In genomic region chr2:71801691-71802090, GRCm38 (mm10) we compare ENCODE assay signal across 15 mouse cellular contexts. TPM values are rescaled to one million over a fixed set of nuclear protein-coding genes. Genes with fewer than 3 reads are reported as not detected.
A peak's percentile ranks its signal among the peaks of the same experiment; 100 is the strongest.
DNase-seq lines count a peak whose midpoint lies in the region; ATAC-seq lines count a peak whose summit lies in the region.
"Had no signal": no experiment of that assay in that cellular context is flagged by ENCODE, and none has a peak within 500 bp of the region (broad histone marks: within the 10 kb centered on the region; RNA-seq: fewer than 3 reads in every experiment).

No protein-coding gene starts in this region.

- H3K4me1 ChIP-seq in heart, embryonic 10.5 days = peaks cover 58% of the 10 kb centered on the region
- peaks cover 97% of the 10 kb centered on the region for H3K4me1 ChIP-seq in megakaryocyte, embryonic 14.5 days
- peaks cover 30% of the 10 kb centered on the region for H3K4me1 ChIP-seq in stomach, embryonic 16.5 days (ENCODE audit: control insufficient read depth, insufficient read depth, low read length)
- H3K4me1 ChIP-seq in midbrain, embryonic 14.5 days (ENCODE audit: control insufficient read depth, insufficient read depth, low read length) = no peaks in the 10 kb centered on the region
- H3K4me1 ChIP-seq: midbrain, embryonic 13.5 days had no signal

- DNase-seq in heart, embryonic 10.5 days (ENCODE audit: low spot score) = no peak
- no peak for DNase-seq in heart, postnatal 36 days
- peak; percentile 69 for DNase-seq in adrenal gland, adult 8-10 months
- DNase-seq in gastrocnemius, adult 18-20 months (ENCODE audit: low spot score) = no peak
- DNase-seq in midbrain, embryonic 14.5 days = no peak
- DNase-seq: cerebellum, adult 18-20 months; lung, adult 2 months; right cerebral cortex, postnatal 25 days had no signal

- no peak for ATAC-seq in megakaryocyte, adult 5-6 weeks (ENCODE audit: poor library complexity, severe bottlenecking)
- peak; percentile 37; the same call in 1 of the 2 replicates for ATAC-seq in stomach, embryonic 16.5 days (ENCODE audit: insufficient read depth, low FRiP score)
- ATAC-seq in midbrain, embryonic 14.5 days (ENCODE audit: low FRiP score, low TSS enrichment) = no peak
- ATAC-seq: midbrain, embryonic 13.5 days had no signal

- no peaks in the 10 kb centered on the region for H3K27me3 ChIP-seq in heart, embryonic 10.5 days (ENCODE audit: insufficient read depth, poor library complexity, severe bottlenecking)
- H3K27me3 ChIP-seq in megakaryocyte, embryonic 14.5 days (replicated peaks) = no peaks in the 10 kb centered on the region
- H3K27me3 ChIP-seq in stomach, embryonic 16.5 days (ENCODE audit: control insufficient read depth, insufficient read depth, low read length) = no peaks in the 10 kb centered on the region
- no peaks in the 10 kb centered on the region for H3K27me3 ChIP-seq in midbrain, embryonic 14.5 days (ENCODE audit: control insufficient read depth, insufficient read depth, low read length)
- H3K27me3 ChIP-seq: forebrain, embryonic 12.5 days; limb, embryonic 13.5 days; midbrain, embryonic 13.5 days had no signal

- H3K27ac ChIP-seq in heart, embryonic 10.5 days = peak overlapping the region; percentile 29; the same call in 1 of the 2 replicates
- peak overlapping the region; percentile 81 for H3K27ac ChIP-seq in stomach, embryonic 16.5 days (ENCODE audit: low read length)
- no peak overlapping the region for H3K27ac ChIP-seq in midbrain, embryonic 14.5 days (replicated peaks; ENCODE audit: low read depth, low read length)
- H3K27ac ChIP-seq: forebrain, embryonic 12.5 days; hindbrain, embryonic 14.5 days; limb, embryonic 13.5 days; midbrain, embryonic 13.5 days had no signal

- peaks cover 2% of the 10 kb centered on the region; the same call in 1 of the 2 replicates for H3K36me3 ChIP-seq in heart, embryonic 10.5 days
- peaks cover 94% of the 10 kb centered on the region for H3K36me3 ChIP-seq in megakaryocyte, embryonic 14.5 days (replicated peaks; ENCODE audit: low read length)
- H3K36me3 ChIP-seq in stomach, embryonic 16.5 days (ENCODE audit: control insufficient read depth, insufficient read depth, low read length) = no peaks in the 10 kb centered on the region
- H3K36me3 ChIP-seq in midbrain, embryonic 14.5 days (ENCODE audit: control insufficient read depth, insufficient read depth, low read length) = no peaks in the 10 kb centered on the region
- H3K36me3 ChIP-seq: forebrain, embryonic 12.5 days; limb, embryonic 13.5 days; midbrain, embryonic 13.5 days had no signal

- H3K9me3 ChIP-seq in heart, embryonic 10.5 days = no peaks in the 10 kb centered on the region
- no peaks in the 10 kb centered on the region for H3K9me3 ChIP-seq in megakaryocyte, embryonic 14.5 days
- H3K9me3 ChIP-seq in stomach, embryonic 16.5 days (replicated peaks; ENCODE audit: control insufficient read depth, low read length) = no peaks in the 10 kb centered on the region
- no peaks in the 10 kb centered on the region for H3K9me3 ChIP-seq in midbrain, embryonic 14.5 days (ENCODE audit: control insufficient read depth, low read length)
- H3K9me3 ChIP-seq: forebrain, embryonic 12.5 days; limb, embryonic 13.5 days; midbrain, embryonic 13.5 days had no signal

- H3K4me3 ChIP-seq in heart, embryonic 10.5 days = no peak overlapping the region
- peak overlapping the region; percentile 67 for H3K4me3 ChIP-seq in megakaryocyte, embryonic 14.5 days (replicated peaks)
- no peak overlapping the region for H3K4me3 ChIP-seq in stomach, embryonic 16.5 days (replicated peaks; ENCODE audit: low read length)
- H3K4me3 ChIP-seq in midbrain, embryonic 14.5 days (replicated peaks; ENCODE audit: low read depth, low read length) = no peak overlapping the region
- H3K4me3 ChIP-seq: forebrain, embryonic 12.5 days; limb, embryonic 13.5 days; midbrain, embryonic 13.5 days had no signal

- WGBS in heart, embryonic 10.5 days = 68% methylated on average over 7 of the region's 7 CpGs
- 44% methylated on average over 7 of the region's 7 CpGs for WGBS in stomach, embryonic 16.5 days
- WGBS in midbrain, embryonic 14.5 days = 73% methylated on average over 7 of the region's 7 CpGs

- intact Hi-C loops in heart, postnatal 36 days (cut with DNase I) = no loop called here

- no peak overlapping the region for H3K9ac ChIP-seq in stomach, embryonic 16.5 days (ENCODE audit: low read length)
- no peak overlapping the region for H3K9ac ChIP-seq in midbrain, embryonic 14.5 days (replicated peaks; ENCODE audit: low read length)
- H3K9ac ChIP-seq: forebrain, embryonic 12.5 days; hindbrain, embryonic 14.5 days; limb, embryonic 13.5 days; midbrain, embryonic 13.5 days had no signal

- 0 out of 2 replicates have a peak overlapping the region, but pooled peaks have one; percentile 37 for H3K4me2 ChIP-seq in stomach, embryonic 16.5 days (ENCODE audit: low read depth, low read length)
- H3K4me2 ChIP-seq in midbrain, embryonic 14.5 days (ENCODE audit: low read length) = no peak overlapping the region
- H3K4me2 ChIP-seq: forebrain, embryonic 12.5 days; hindbrain, embryonic 14.5 days; limb, embryonic 13.5 days; midbrain, embryonic 13.5 days had no signal

RNA-seq across cellular contexts. Expression of gene Itga6, which starts 56.3 kb away (rescaled TPM):
- 93.7 and 111 TPM in 2 replicates for polyA plus RNA-seq in heart, embryonic 10.5 days (2016; fragmentation: Nextera tagmentation; extraction: Ambion mirVana)
- total RNA-seq in heart, postnatal 36 days (2021) = 10 to 100 TPM; 44.4 to 61.9 TPM
- 75.0 and 110 TPM in 2 replicates for polyA plus RNA-seq in megakaryocyte, embryonic 14.5 days (2012; ENCODE audit: insufficient read depth, low replicate concordance)
- 16.0 and 17.4 TPM in 2 replicates for total RNA-seq in megakaryocyte, adult 5-6 weeks (2015)
- total RNA-seq in megakaryocyte, adult 5-6 weeks (2017) = 15.3 and 16.5 TPM in 2 replicates
- total RNA-seq in adrenal gland, adult 8-10 months (2022) = 100 to 1,000 TPM; 103 to 167 (median 141) TPM
- polyA plus RNA-seq in stomach, embryonic 16.5 days (2015; fragmentation: Nextera tagmentation; extraction: Ambion mirVana) = 40.7 and 47.1 TPM in 2 replicates
- total RNA-seq in gastrocnemius, adult 18-20 months (2021) = 10 to 100 TPM; 14.2 to 18.3 TPM
- polyA plus RNA-seq in midbrain, embryonic 14.5 days (2014; fragmentation: Nextera tagmentation; extraction: Ambion mirVana) = 15.9 and 21.6 TPM in 2 replicates
